Mouse (Mus musculus) heart, adult 2 months (tissue): ENCODE data around the gene Neurl1a. TPM values are rescaled to one million over a fixed set of nuclear protein-coding genes. Genes with fewer than 3 reads are reported as not detected.

Experiments
- DNase-seq, 2 experiments: peaks; one replicate each; pipeline ENCODE4 v3.0.0; 2021
- H3K27ac ChIP-seq: fragments of 200-600 bp; 2 replicates; pipeline ENCODE4 v1.8.1; 2022
- H3K27me3 ChIP-seq: fragments of 200-500 bp; 2 replicates; pipeline ENCODE4 v1.6.1; 2012; ENCODE audit warnings: mild to moderate bottlenecking, low read length, inconsistent platforms, mixed read lengths; ENCODE audit not compliant: control insufficient read depth, insufficient read depth
- H3K36me3 ChIP-seq: fragments of 200-500 bp; 2 replicates; pipeline ENCODE4 v1.6.1; 2012; ENCODE audit warnings: low read length, inconsistent platforms; ENCODE audit not compliant: control insufficient read depth, insufficient read depth
- H3K4me1 ChIP-seq: fragments of 200-500 bp; 2 replicates; pipeline ENCODE4 v1.6.1; 2011; ENCODE audit warnings: low read length; ENCODE audit not compliant: control insufficient read depth, insufficient read depth
- H3K4me3 ChIP-seq: fragments of 200-600 bp; 2 replicates; pipeline ENCODE4 v1.8.1; 2022
- H3K79me2 ChIP-seq: fragments of 200-500 bp; replicated peaks from 2 replicates; pipeline ENCODE4 v1.6.1; 2012; ENCODE audit warnings: mild to moderate bottlenecking, inconsistent platforms, low read length, moderate library complexity, mixed read lengths; ENCODE audit not compliant: control insufficient read depth, insufficient read depth
- H3K9ac ChIP-seq: fragments of 200-500 bp; 2 replicates; pipeline ENCODE4 v1.6.1; 2012; ENCODE audit warnings: low read depth, mild to moderate bottlenecking, control low read depth, inconsistent platforms, low read length, mixed read lengths
- CTCF ChIP-seq: fragments of 200-600 bp; IDR thresholded peaks from 2 replicates; pipeline ENCODE4 v1.8.1; 2022; ENCODE audit warnings: antibody characterized with exemption, mild to moderate bottlenecking, moderate library complexity
- EP300 ChIP-seq: fragments of 200-500 bp; IDR thresholded peaks from 2 replicates; pipeline ENCODE4 v1.6.1; 2011; ENCODE audit warnings: low read depth, low read length, control low read depth; ENCODE audit not compliant: insufficient read depth
- POLR2A ChIP-seq: fragments of 200-500 bp; IDR thresholded peaks from 2 replicates; pipeline ENCODE4 v1.6.1; 2011; ENCODE audit warnings: mild to moderate bottlenecking, low read depth, low read length, control low read depth; ENCODE audit not compliant: insufficient read depth
- WGBS: fragments of 180-500 bp; shearing (Covaris S2); methylation state at CpG from one replicate; pipeline ENCODE4 v1.1.7; 2018; 5-methylcytosine and 5-hydroxymethylcytosine counted together
- intact Hi-C: fragments of 180-260 bp; cut with DNase I; formaldehyde crosslinking; loops from one replicate; pipeline ENCODE4 v1.15.1; 2025
- polyA plus RNA-seq: library from polyadenylated mRNA; depleted of rRNA; stranded (reverse); fragments of >200 nt; gene quantifications from 2 replicates; pipeline ENCODE4 v1.2.3, GENCODE M21; 2012
- total RNA-seq, 2 experiments: library from RNA; stranded (reverse); gene quantifications; 2 replicates each; pipeline ENCODE4 v1.2.3; 2021

The Neurl1a gene
- total and polyA plus RNA-seq, 3 experiments = 1.5 to 2.5 (median 1.7) TPM

DNA sequence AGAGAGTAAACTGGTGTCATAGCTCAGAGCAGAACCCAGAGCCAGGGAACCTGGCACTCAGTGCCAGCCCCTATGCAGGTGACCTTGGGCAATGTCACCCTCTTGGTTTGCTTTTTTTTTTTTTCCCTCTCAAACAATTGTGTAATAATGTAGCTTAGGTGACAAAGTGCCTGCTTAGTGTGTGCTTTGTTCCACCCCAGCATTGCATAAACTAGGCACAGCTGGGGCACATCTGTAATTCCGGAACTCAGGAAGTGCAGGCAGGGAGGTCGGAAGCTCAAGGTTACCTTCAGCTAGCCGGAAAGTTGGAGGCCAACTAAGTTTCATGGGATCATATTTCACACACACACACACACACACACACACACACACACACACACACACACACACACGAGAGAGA, 28.8 kb upstream of the Neurl1a start:
- no peak overlapping the region for H3K9ac ChIP-seq
- no peak for DNase-seq
- no peaks in the 10 kb centered on the region for H3K79me2 ChIP-seq
- H3K27me3 ChIP-seq = no peaks in the 10 kb centered on the region; the same call in 1 of the 2 replicates
- H3K4me3 ChIP-seq = no peak overlapping the region
- no peak overlapping the region for H3K27ac ChIP-seq
- H3K4me1 ChIP-seq = no peaks in the 10 kb centered on the region
- intact Hi-C loops = no loop called here
- no peaks in the 10 kb centered on the region for H3K36me3 ChIP-seq
- WGBS = 39% methylated on average over 4 of the region's 4 CpGs
- no peak for TF ChIP-seq EP300
- TF ChIP-seq POLR2A = no peak
- no peak for TF ChIP-seq CTCF

DNA sequence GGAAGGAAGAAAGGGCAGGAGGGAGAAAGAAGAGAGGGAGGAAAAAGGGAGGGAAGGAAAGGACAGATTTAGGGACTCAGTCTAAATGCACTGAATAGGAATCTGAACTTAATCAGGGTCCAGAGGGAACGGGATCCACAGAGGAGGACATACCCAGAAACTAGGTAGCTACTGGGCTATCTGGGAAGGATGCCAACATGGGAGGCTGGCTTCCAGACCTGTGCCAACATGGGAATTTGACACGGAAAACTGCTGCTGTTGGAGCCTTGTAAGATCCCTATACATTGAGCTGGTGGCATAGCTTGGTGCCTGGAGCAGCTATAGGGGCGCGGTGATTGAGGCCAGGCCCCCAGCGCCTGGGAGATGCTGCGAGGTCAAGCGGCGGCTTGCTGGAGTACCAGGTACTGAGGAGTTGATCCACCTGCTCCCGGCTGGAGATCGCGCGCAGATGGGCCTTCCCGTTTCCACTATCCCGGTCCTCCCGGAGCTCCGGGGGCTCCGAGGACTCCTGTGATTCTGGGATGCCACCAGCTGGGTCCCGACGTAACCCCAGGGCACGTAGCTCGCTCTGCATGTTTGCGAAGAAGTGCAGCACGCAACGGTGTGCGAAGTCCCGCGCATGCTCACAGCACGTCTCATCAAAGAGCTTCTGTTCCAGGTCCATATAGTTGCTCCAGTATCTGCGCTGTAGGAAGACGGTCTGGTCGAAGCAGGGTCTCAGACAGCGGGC, 27.1 kb upstream of the Neurl1a start:
- Histone ChIP-seq H3K79me2 (no peaks in the 10 kb centered on the region), H3K27ac (no peak overlapping the region), H3K9ac (no peak overlapping the region), H3K4me1 (no peaks in the 10 kb centered on the region), H3K27me3 (no peaks in the 10 kb centered on the region; the same call in 1 of the 2 replicates), H3K4me3 (no peak overlapping the region), H3K36me3 (no peaks in the 10 kb centered on the region)
- 32% methylated on average over 32 of the region's 32 CpGs for WGBS
- no peak for DNase-seq
- TF ChIP-seq EP300 (no peak), CTCF (no peak), POLR2A (no peak)
- intact Hi-C loops = no loop called here

DNA sequence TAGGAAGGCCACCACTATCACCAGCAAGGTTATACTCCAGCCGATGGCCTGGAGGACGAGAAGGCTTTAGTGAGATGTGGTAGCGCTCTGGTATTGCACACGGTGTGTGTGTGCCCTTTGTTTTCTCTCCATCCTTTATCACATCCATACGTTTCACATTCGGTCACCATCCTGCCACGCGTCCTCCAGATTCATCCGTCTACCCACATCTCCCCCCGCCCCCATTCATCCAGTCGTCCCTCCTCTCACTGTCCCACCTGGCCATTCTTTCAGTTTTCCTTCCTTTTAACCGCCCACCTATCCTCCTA, 26.6 kb upstream of the Neurl1a start:
- H3K36me3 ChIP-seq = no peaks in the 10 kb centered on the region
- DNase-seq = no peak
- H3K79me2 ChIP-seq = no peaks in the 10 kb centered on the region
- intact Hi-C loops = no loop called here
- no peaks in the 10 kb centered on the region for H3K4me1 ChIP-seq
- no peak overlapping the region for H3K4me3 ChIP-seq
- TF ChIP-seq POLR2A (no peak), EP300 (no peak), CTCF (no peak)
- no peak overlapping the region for H3K27ac ChIP-seq
- H3K9ac ChIP-seq = no peak overlapping the region
- 61% methylated on average over 12 of the region's 12 CpGs for WGBS
- H3K27me3 ChIP-seq = no peaks in the 10 kb centered on the region; the same call in 1 of the 2 replicates

DNA sequence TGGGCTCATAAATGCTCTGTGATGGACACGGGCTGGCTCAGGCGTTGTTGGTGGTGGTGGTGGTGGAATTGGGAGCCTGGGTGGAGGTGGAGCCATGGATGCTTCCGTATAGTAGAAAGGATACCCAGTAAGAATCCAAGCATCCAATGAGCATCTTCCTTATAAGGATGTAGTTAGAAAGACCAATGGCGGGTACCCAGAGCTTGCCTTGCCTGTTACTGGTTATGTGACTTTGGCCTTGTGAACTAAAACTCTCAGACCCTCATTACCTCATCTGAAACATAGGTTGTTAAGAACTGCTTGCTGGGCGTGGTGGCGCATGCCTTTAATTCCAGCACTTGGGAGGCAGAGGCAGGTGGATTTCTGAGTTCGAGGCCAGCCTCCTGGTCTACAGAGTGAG, 24.9 kb upstream of the Neurl1a start:
- H3K4me1 ChIP-seq = no peaks in the 10 kb centered on the region
- H3K4me3 ChIP-seq = no peak overlapping the region
- intact Hi-C loops = no loop called here
- H3K27ac ChIP-seq = no peak overlapping the region
- no peaks in the 10 kb centered on the region for H3K36me3 ChIP-seq
- DNase-seq = no peak
- no peaks in the 10 kb centered on the region; the same call in 1 of the 2 replicates for H3K27me3 ChIP-seq
- WGBS = 89% methylated on average over 7 of the region's 7 CpGs
- no peak overlapping the region for H3K9ac ChIP-seq
- TF ChIP-seq CTCF (no peak), EP300 (no peak), POLR2A (no peak)
- H3K79me2 ChIP-seq = no peaks in the 10 kb centered on the region

DNA sequence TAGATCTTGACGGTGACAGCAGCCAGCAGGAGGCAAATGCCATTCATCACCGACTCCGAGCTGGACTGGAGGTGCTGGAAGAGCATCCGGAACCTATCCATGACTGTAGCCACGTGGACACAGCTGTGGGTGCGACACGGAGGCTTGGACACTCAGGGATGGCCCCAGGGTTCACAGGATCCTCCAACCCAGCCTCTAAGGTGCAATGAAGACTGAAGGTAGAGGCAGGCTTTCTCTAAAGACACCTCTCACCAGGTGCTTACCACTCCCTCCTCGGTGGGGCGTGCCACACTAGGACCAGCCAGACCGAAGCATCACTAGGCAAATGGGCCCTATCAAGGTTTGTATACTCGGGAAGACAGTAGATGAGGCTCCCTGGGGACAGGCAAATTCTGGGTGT, 21.0 kb upstream of the Neurl1a start, which contains the start of gene Calhm3:
Gene Calhm3, minus strand, starts transcription at position 101 of the 400 bp plus-strand sequence.
- H3K4me1 ChIP-seq = no peaks in the 10 kb centered on the region
- H3K27me3 ChIP-seq = no peaks in the 10 kb centered on the region
- no peaks in the 10 kb centered on the region for H3K79me2 ChIP-seq
- DNase-seq = no peak
- 78% methylated on average over 11 of the region's 11 CpGs for WGBS
- TF ChIP-seq EP300 (no peak), CTCF (no peak), POLR2A (no peak)
- no peak within 1 kb of the TSS for H3K4me3 ChIP-seq
- H3K9ac ChIP-seq = no peak within 1 kb of the TSS
- intact Hi-C loops = no loop called here
- no peak within 1 kb of the TSS for H3K27ac ChIP-seq
- no peaks in the 10 kb centered on the region for H3K36me3 ChIP-seq

DNA sequence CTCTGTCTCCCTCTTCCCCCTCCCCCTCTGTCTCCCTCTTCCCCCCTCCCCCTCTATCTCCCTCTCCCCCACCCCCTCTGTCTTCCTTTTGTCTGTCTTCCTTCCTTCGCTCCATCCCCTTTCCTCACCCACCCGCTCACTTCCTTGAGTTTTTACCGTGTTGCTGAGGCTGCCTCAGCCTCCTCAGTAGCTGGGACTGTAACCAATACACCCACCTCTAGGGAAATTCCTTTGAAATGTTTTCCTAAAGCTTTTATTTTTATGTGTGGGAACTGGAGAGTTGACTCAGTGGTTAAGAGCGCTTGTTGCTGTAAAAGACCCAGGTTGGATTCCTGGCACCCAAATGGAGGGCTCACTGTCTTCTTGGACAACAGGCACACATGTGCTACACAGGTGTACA, 17.0 kb upstream of the Neurl1a start:
- intact Hi-C loops = no loop called here
- Histone ChIP-seq H3K4me1 (no peaks in the 10 kb centered on the region), H3K27me3 (no peaks in the 10 kb centered on the region), H3K9ac (no peak overlapping the region), H3K36me3 (no peaks in the 10 kb centered on the region), H3K27ac (no peak overlapping the region), H3K79me2 (no peaks in the 10 kb centered on the region), H3K4me3 (no peak overlapping the region)
- TF ChIP-seq POLR2A = no peak
- TF ChIP-seq EP300 = no peak
- TF ChIP-seq CTCF = no peak
- 63% methylated on average over 4 of the region's 4 CpGs for WGBS
- no peak for DNase-seq
